Mouse (Mus musculus): ENCODE measurements around the gene C1qtnf6. TPM values are rescaled to one million over a fixed set of nuclear protein-coding genes. Genes with fewer than 3 reads are reported as not detected.
A peak's percentile ranks its signal among the peaks of the same experiment; 100 is the strongest.

C1qtnf6 gene
- polyA plus RNA-seq (2014; fragmentation: Nextera tagmentation; extraction: Ambion mirVana) = 11.8 and 12.4 TPM in 2 replicates

GRCm38 (mm10) chr15:78530671-78531450, at the start of gene C1qtnf6:
Gene C1qtnf6 (minus strand): TSS chr15:78531416.
- H3K27me3 ChIP-seq (ENCODE audit: control insufficient read depth, insufficient read depth, low read length) = peaks cover 4% of the 10 kb centered on the region; the same call in 1 of the 2 replicates
- 69% methylated on average over 17 of the region's 17 CpGs for WGBS
- no peaks in the 10 kb centered on the region; the same call in 1 of the 2 replicates for H3K4me1 ChIP-seq (replicated peaks; ENCODE audit: control insufficient read depth, insufficient read depth, low read length)
- ATAC-seq (ENCODE audit: low FRiP score) = no peak
- H3K4me2 ChIP-seq (replicated peaks; ENCODE audit: low read depth, low read length) = peak within 1 kb of the TSS; percentile 56
- H3K4me3 ChIP-seq (ENCODE audit: low read depth, low read length) = peak within 1 kb of the TSS; percentile 30
- no peaks in the 10 kb centered on the region for H3K9me3 ChIP-seq (ENCODE audit: control insufficient read depth, low read length)
- no peak for DNase-seq (ENCODE audit: low spot score)
- H3K9ac ChIP-seq (ENCODE audit: low read depth, low read length) = peak within 1 kb of the TSS; percentile 72
- no peaks in the 10 kb centered on the region for H3K36me3 ChIP-seq (ENCODE audit: control insufficient read depth, insufficient read depth, low read length)
- peak within 1 kb of the TSS; percentile 75 for H3K27ac ChIP-seq (ENCODE audit: low read depth, low read length)

GRCm38 (mm10) chr15:78576284-78576810, 45.1 kb upstream of the C1qtnf6 start:
- DNase-seq (ENCODE audit: low spot score) (no peak), ATAC-seq (ENCODE audit: low FRiP score) (no peak)
- 43% methylated on average over 4 of the region's 4 CpGs for WGBS
- Histone ChIP-seq H3K4me2 (replicated peaks; ENCODE audit: low read depth, low read length) (no peak overlapping the region), H3K36me3 (ENCODE audit: control insufficient read depth, insufficient read depth, low read length) (no peaks in the 10 kb centered on the region), H3K4me1 (replicated peaks; ENCODE audit: control insufficient read depth, insufficient read depth, low read length) (peaks cover 5% of the 10 kb centered on the region; the same call in 1 of the 2 replicates), H3K27ac (ENCODE audit: low read depth, low read length) (no peak overlapping the region), H3K27me3 (ENCODE audit: control insufficient read depth, insufficient read depth, low read length) (no peaks in the 10 kb centered on the region), H3K4me3 (ENCODE audit: low read depth, low read length) (no peak overlapping the region), H3K9me3 (ENCODE audit: control insufficient read depth, low read length) (no peaks in the 10 kb centered on the region), H3K9ac (ENCODE audit: low read depth, low read length) (no peak overlapping the region)

- Histone ChIP-seq H3K27me3 (ENCODE audit: control insufficient read depth, insufficient read depth, low read length) (no peaks in the 10 kb centered on the region), H3K4me2 (replicated peaks; ENCODE audit: low read depth, low read length) (no peak within 1 kb of the TSS), H3K4me1 (replicated peaks; ENCODE audit: control insufficient read depth, insufficient read depth, low read length) (no peaks in the 10 kb centered on the region), H3K9ac (ENCODE audit: low read depth, low read length) (no peak within 1 kb of the TSS), H3K36me3 (ENCODE audit: control insufficient read depth, insufficient read depth, low read length) (no peaks in the 10 kb centered on the region), H3K9me3 (ENCODE audit: control insufficient read depth, low read length) (no peaks in the 10 kb centered on the region), H3K27ac (ENCODE audit: low read depth, low read length) (no peak within 1 kb of the TSS), H3K4me3 (ENCODE audit: low read depth, low read length) (no peak within 1 kb of the TSS)
- no peak for ATAC-seq (ENCODE audit: low FRiP score)
- 87% methylated on average over 8 of the region's 8 CpGs for WGBS
- no peak for DNase-seq (ENCODE audit: low spot score)
Measured at GRCm38 (mm10) chr15:78572658-78573397, 41.6 kb upstream of the C1qtnf6 start, which contains the start of gene Rac2. Gene Rac2 (minus strand): TSS chr15:78572783.

- Histone ChIP-seq H3K9ac (ENCODE audit: low read depth, low read length) (no peak overlapping the region), H3K4me1 (replicated peaks; ENCODE audit: control insufficient read depth, insufficient read depth, low read length) (no peaks in the 10 kb centered on the region), H3K4me3 (ENCODE audit: low read depth, low read length) (no peak overlapping the region), H3K9me3 (ENCODE audit: control insufficient read depth, low read length) (no peaks in the 10 kb centered on the region), H3K36me3 (ENCODE audit: control insufficient read depth, insufficient read depth, low read length) (no peaks in the 10 kb centered on the region), H3K27me3 (ENCODE audit: control insufficient read depth, insufficient read depth, low read length) (no peaks in the 10 kb centered on the region), H3K4me2 (replicated peaks; ENCODE audit: low read depth, low read length) (no peak overlapping the region), H3K27ac (ENCODE audit: low read depth, low read length) (no peak overlapping the region)
- ATAC-seq (ENCODE audit: low FRiP score) (no peak), DNase-seq (ENCODE audit: low spot score) (no peak)
- WGBS = 85% methylated on average over 5 of the region's 5 CpGs
Measured at GRCm38 (mm10) chr15:78572270-78572600, 41.0 kb upstream of the C1qtnf6 start.

GRCm38 (mm10) chr15:78571554-78572269, 40.5 kb upstream of the C1qtnf6 start:
- H3K4me1 ChIP-seq (replicated peaks; ENCODE audit: control insufficient read depth, insufficient read depth, low read length) = no peaks in the 10 kb centered on the region
- ATAC-seq (ENCODE audit: low FRiP score) (no peak), DNase-seq (ENCODE audit: low spot score) (no peak)
- H3K9me3 ChIP-seq (ENCODE audit: control insufficient read depth, low read length) = no peaks in the 10 kb centered on the region
- H3K27me3 ChIP-seq (ENCODE audit: control insufficient read depth, insufficient read depth, low read length) = no peaks in the 10 kb centered on the region
- WGBS = 71% methylated on average over 16 of the region's 16 CpGs
- no peak overlapping the region for H3K27ac ChIP-seq (ENCODE audit: low read depth, low read length)
- H3K4me3 ChIP-seq (ENCODE audit: low read depth, low read length) = no peak overlapping the region
- H3K4me2 ChIP-seq (replicated peaks; ENCODE audit: low read depth, low read length) = no peak overlapping the region
- H3K36me3 ChIP-seq (ENCODE audit: control insufficient read depth, insufficient read depth, low read length) = no peaks in the 10 kb centered on the region
- H3K9ac ChIP-seq (ENCODE audit: low read depth, low read length) = no peak overlapping the region

GRCm38 (mm10) chr15:78570170-78570569, 39.0 kb upstream of the C1qtnf6 start:
- DNase-seq (ENCODE audit: low spot score) = no peak
- H3K27ac ChIP-seq (ENCODE audit: low read depth, low read length) = no peak overlapping the region
- no peak overlapping the region for H3K9ac ChIP-seq (ENCODE audit: low read depth, low read length)
- H3K4me1 ChIP-seq (replicated peaks; ENCODE audit: control insufficient read depth, insufficient read depth, low read length) = no peaks in the 10 kb centered on the region
- WGBS = 92% methylated on average over 5 of the region's 5 CpGs
- H3K4me2 ChIP-seq (replicated peaks; ENCODE audit: low read depth, low read length) = no peak overlapping the region
- no peaks in the 10 kb centered on the region for H3K9me3 ChIP-seq (ENCODE audit: control insufficient read depth, low read length)
- H3K4me3 ChIP-seq (ENCODE audit: low read depth, low read length) = no peak overlapping the region
- H3K27me3 ChIP-seq (ENCODE audit: control insufficient read depth, insufficient read depth, low read length) = no peaks in the 10 kb centered on the region
- ATAC-seq (ENCODE audit: low FRiP score) = no peak
- H3K36me3 ChIP-seq (ENCODE audit: control insufficient read depth, insufficient read depth, low read length) = no peaks in the 10 kb centered on the region

- Histone ChIP-seq H3K4me2 (replicated peaks; ENCODE audit: low read depth, low read length) (no peak overlapping the region), H3K9ac (ENCODE audit: low read depth, low read length) (no peak overlapping the region), H3K27ac (ENCODE audit: low read depth, low read length) (no peak overlapping the region), H3K27me3 (ENCODE audit: control insufficient read depth, insufficient read depth, low read length) (no peaks in the 10 kb centered on the region), H3K9me3 (ENCODE audit: control insufficient read depth, low read length) (no peaks in the 10 kb centered on the region), H3K4me1 (replicated peaks; ENCODE audit: control insufficient read depth, insufficient read depth, low read length) (no peaks in the 10 kb centered on the region), H3K36me3 (ENCODE audit: control insufficient read depth, insufficient read depth, low read length) (no peaks in the 10 kb centered on the region), H3K4me3 (ENCODE audit: low read depth, low read length) (no peak overlapping the region)
- DNase-seq (ENCODE audit: low spot score) (no peak), ATAC-seq (ENCODE audit: low FRiP score) (no peak)
- 69% methylated on average over 9 of the region's 9 CpGs for WGBS
Measured at GRCm38 (mm10) chr15:78567608-78568120, 36.4 kb upstream of the C1qtnf6 start.

GRCm38 (mm10) chr15:78564764-78565435, 33.7 kb upstream of the C1qtnf6 start:
- Histone ChIP-seq H3K4me3 (ENCODE audit: low read depth, low read length) (no peak overlapping the region), H3K4me2 (replicated peaks; ENCODE audit: low read depth, low read length) (no peak overlapping the region), H3K4me1 (replicated peaks; ENCODE audit: control insufficient read depth, insufficient read depth, low read length) (no peaks in the 10 kb centered on the region), H3K9ac (ENCODE audit: low read depth, low read length) (no peak overlapping the region), H3K27ac (ENCODE audit: low read depth, low read length) (no peak overlapping the region), H3K27me3 (ENCODE audit: control insufficient read depth, insufficient read depth, low read length) (no peaks in the 10 kb centered on the region), H3K36me3 (ENCODE audit: control insufficient read depth, insufficient read depth, low read length) (no peaks in the 10 kb centered on the region), H3K9me3 (ENCODE audit: control insufficient read depth, low read length) (no peaks in the 10 kb centered on the region)
- DNase-seq (ENCODE audit: low spot score) (no peak), ATAC-seq (ENCODE audit: low FRiP score) (no peak)
- WGBS = 80% methylated on average over 11 of the region's 11 CpGs

Data from hindbrain, embryonic 11.5 days (tissue).